Mouse (Mus musculus): ENCODE measurements around the gene Heatr9.
A peak's percentile ranks its signal among the peaks of the same experiment; 100 is the strongest.

Gene Heatr9

DNA sequence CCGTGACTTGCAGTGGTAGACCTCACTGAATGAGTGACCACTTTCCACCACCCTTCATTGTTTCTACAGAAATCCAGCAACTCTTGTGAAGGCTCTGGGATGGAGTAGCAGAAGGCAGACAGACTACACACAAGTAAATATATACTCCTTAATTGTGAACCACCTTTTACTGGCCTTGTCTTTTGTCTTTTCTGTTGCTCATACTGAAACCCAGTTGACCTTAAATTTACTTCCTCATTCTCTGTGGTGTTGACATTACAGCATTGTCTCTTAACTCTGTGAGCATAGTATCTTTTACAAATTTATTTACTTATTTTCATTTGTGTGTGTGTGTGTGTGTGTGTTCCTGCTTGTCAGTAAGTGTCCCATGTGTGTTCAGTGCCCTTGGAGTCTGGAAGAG, 11.2 kb upstream of the Heatr9 start:
- DNase-seq (ENCODE audit: low read depth, low spot score): no peak

DNA sequence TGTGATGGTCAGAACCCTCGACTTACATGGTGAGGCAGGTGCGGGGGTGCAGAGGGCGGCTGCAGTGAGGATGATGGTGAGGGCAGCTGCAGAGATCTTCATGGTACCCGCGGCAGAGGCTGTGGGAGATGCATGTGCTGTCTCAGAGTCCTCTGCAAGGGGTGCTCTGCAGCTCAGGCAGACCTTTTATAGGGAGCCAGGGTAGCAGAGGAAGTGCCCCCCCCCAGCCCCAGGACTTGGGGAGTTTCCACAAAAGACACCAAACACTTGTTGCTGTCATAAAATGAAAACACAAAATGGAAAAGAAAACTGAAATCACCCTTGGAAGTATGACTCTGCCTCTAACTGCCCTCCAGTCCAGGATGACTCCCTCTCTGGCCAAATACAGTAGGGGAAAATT, 8.4 kb upstream of the Heatr9 start, which contains the start of gene Ccl5:
Ccl5 (minus strand) TSS at position 159 of the 400 bp plus-strand sequence.
- DNase-seq (ENCODE audit: low read depth, low spot score): no peak

DNA sequence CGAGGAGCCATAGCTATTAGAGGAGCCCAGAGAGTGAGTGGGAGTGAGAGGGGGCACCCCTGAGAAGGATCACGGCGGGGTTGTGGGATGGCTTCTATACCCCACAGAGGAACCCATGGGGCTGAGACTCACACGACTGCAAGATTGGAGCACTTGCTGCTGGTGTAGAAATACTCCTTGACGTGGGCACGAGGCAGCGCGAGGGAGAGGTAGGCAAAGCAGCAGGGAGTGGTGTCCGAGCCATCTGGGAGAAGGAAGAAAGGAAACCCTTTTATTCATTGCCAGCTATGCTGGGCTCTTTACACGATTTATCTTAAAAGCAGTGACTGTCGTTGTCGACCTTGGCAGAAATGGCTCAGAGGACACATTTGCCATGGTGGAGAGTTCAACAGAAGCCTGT, 7.0 kb upstream of the Heatr9 start:
- peak; percentile 45 for DNase-seq (ENCODE audit: low read depth, low spot score)

DNA sequence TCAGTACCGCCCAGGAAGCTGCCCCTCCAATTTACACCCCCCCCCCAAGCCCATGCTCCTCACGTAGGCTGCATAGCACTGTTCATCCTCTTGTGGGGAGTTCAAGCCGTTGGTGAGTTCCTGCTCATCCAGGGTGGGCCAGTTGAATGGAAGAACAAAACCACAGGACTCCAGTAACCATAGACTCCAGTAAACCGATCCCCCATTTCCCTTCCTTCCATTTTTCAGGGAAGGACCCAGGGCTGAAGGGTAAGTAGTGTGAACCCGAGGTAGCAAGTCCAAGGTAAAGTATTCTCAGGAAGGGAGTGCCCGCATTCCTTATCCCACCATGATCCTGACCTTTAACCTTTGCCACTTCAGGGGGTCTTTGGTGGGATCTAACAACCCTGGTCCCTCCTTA, 3.6 kb downstream of the Heatr9 start:
- DNase-seq (ENCODE audit: low read depth, low spot score): no peak

DNA sequence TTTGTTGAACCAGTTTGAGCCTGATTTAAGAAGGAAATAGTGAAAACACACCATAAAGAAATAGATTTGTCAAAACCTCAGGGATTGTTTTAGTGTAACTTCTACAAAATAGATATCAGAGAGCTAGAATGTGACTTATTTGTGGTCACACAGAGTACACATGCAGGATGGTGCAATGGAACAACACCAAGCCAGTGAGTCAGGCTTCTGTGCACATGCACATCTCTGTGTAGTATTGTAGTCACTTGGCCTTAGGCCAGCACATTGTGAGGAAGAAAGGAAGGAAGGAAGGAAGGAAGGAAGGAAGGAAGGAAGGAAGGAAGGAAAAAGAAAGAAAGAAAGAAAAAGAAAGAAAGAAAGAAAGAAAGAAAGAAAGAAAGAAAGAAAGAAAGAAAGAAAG, 4.8 kb downstream of the Heatr9 start:
- DNase-seq (ENCODE audit: low read depth, low spot score): no peak

DNA sequence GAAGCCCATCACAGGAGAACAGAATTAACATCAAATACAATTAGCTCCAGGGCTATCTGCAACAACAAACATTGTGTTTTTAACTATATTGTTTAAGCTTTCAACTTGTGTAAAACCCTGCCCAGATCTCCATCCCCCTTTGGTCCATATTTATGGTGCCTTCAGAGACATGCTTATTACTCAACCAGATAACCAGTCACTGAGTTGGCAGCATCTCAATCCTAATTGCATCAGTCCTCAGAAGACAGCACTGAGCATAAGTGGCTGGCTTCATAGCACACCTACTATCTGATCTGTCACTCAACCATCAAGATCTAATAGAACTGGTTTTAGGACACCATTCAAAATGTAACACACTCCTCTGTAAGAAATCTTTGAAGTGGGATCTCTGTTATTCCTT, 12.5 kb downstream of the Heatr9 start:
- DNase-seq (ENCODE audit: low read depth, low spot score): no peak

DNA sequence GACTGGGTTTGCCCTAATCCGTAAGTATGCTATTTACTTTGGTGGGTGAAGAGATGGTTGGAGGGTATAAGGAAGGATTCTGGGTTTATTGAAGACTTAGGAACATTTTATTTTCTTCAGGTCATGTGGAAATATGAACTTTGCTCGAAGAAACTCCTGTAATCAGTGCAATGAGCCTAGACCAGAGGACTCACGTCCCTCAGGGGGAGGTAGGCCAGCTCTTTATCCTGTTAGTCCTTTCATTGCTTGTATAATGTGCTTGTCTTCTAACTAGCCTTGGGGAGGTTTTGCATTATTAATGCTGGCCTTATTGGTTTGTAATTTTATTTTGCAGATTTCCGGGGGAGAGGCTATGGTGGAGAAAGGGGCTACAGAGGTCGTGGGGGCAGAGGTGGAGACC, 17.7 kb downstream of the Heatr9 start:
- no peak for DNase-seq (ENCODE audit: low read depth, low spot score)

DNA sequence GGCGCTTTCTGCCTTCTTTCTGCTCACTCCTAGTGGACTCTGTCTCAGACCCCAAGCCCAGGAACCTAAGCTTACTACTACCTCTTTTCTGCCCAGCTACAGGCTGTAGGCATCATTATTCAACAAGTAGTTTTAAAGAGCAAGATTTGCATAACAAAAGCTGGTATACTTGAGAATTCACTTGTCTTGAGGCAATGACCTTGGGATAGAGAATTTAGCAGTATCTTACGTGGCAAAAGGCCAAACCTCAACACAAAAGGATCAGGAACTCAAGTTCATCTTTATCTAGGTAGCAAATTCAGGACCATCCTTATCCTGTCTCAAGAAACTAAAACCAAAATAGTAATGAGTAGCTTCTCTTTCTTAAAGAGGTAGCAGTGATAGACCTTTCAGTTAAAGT, 26.4 kb downstream of the Heatr9 start:
- no peak for DNase-seq (ENCODE audit: low read depth, low spot score)

DNA sequence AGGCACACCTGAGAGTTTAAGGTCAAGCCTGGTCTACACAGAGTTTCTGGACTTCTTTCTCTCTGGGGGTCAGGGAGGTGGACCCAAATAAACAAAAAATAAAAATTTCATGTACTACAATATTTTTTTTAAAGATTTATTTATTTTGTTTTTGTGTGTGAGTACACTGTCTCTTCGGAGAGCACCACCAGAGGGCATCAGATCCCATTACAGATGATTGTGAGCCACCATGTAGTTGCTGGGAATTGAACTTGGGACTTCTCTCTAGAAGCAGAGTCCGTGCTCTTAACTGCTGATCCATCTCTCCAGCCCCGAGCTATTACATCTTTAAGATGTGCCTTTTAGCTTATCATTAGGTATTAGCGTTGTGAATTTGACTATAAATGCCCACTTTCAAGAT, 30.5 kb downstream of the Heatr9 start:
- DNase-seq (ENCODE audit: low read depth, low spot score): no peak

DNA sequence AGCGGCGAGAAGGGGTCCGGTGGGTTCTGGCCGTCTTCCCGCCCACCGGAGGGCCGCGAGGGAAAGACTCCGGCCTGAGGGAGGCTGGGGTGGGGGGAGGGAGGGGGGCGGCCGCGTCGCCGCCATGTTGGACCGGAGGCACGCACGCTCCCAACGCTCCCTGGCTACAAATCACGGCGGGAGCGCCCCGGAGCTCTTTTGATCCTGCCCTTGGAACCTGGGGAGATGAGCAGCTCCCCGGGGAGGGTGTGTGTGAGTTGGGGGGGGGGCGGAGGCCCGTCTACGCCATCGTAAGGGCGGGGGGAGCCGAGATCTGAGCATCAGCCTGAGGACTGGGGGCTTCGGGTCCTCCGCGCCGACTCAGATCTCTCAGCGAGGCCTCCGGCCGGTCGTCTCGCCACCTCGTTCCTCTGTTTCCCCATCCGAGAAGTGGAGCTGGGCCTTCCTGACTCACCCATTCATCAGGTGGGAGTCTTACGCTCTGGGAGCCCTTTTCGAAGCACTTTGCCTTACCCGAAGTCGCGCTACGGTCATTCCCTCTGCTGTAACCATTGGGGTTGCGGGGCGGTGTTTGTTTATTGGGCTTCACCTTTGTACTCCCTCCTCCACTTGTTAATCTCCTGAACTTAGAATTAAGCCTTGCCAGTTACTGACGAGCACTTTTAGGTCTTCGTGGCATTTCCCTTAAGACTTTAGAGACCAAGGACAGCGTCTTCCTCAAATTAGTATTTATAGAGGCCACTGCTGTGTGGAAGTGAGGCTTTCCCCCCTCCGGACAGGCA, 48.5 kb downstream of the Heatr9 start:
- DNase-seq (ENCODE audit: low read depth, low spot score): peak; percentile 26

DNA sequence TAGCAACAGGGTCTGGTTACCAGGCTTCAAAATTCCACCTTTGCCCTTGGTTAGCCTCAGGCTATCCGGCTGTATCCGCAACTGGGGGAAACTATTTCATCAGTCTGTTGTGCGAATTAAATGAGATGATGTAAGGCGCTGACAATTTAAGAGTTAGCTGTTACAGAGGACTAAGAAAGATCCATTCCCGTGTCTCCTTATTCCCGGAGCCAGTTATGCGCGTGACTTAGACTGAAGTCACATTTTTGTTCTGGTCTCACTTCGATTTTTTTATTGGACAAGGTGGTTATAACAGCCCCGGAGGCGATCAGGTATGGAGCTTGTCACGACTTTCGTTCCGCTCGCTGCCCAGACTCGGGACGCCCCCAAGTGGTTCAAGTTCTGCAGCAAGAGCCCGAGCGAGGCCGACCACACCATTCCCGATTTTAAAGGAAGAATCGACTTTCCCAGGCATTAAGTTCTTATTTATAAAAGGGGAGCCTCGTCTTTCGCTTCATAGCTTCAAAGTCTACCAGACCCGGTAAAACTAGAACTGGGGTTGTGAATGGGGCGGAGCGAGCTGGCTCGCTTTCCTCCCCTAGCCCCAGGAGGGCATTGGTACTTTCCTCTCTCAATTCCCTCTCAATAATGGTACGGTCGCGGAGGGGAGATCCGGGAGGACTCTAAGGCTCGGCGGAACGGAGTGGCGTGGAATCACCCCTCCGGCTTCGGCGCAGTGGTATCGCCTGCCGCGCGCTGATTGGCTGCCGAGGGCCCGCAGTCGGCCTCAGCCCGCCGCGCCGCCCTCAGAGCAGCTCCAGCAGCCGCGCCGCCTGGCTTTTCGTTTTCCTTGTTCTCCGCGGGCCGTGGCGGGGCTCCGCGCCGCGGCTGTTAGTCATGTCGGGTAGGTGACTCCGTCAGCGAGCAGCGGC, 49.4 kb downstream of the Heatr9 start, which contains the start of gene Taf15:
Taf15 (plus strand) TSS at position 763 of the 911 bp plus-strand sequence.
- peak; percentile 100 for DNase-seq (ENCODE audit: low read depth, low spot score)

DNA sequence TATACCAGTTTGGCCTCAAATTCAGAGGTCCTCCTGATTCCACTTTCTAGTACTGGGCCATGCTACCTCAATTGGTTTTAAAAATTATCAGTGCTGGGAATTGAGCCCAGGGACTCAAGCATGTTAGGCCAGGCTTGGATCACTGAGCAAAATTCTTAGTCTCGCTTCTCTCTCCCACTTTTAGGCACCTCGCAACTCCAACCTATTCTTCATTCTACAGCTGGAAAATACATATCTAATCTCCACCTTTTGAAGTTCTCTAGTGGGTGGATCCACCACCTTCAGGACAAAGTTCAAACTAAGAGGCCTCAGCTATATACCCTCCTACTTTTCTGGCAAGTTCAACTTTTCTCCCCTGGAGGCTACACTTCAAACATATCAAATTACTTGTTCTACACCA, 50.2 kb downstream of the Heatr9 start:
- no peak for DNase-seq (ENCODE audit: low read depth, low spot score)

DNA sequence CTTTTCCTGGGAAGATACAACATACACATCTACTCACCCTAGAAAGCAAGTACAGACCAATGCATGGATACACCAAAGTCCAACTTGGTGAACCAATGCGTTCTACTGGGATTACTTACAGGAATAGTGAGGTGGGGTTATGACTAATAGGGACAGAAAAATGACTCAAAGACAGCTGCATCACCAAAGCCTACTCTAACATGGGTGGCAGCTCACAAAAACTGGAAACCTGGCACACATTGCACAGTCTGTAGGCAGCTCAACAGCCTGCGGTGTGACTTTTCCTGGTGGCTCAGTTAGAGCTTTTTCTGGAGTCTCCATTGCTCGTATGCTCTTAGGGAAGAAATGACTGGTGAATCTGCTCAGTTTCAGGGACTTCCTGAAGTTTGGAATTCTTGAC, 53.2 kb downstream of the Heatr9 start:
- DNase-seq (ENCODE audit: low read depth, low spot score): peak; percentile 80

DNA sequence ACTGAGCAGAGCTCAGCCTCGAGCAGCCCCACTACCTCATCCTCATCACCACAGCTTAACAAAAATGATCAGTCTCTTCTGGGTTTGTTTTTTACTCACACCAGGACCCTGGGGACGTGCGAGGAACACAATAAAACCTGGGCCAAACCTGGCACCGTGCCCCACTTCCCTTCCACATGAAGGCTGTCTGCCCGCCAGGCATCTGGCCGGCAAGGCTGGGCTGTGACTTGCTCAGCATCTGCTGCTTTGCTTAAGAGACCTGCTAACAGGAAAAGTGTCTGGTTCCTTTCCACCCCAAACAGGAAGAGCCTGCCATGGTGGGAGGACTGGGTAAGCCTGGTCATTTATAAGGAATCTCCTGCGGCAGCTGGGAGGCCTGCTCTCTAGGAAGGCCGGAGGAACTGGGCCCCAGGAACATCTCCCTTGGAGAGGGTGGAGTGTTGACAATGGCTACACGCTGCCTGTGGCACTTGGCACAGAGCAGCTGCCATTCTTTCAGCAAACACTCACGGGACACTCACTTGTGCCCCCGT, 54.8 kb downstream of the Heatr9 start:
- peak; percentile 68 for DNase-seq (ENCODE audit: low read depth, low spot score)

DNA sequence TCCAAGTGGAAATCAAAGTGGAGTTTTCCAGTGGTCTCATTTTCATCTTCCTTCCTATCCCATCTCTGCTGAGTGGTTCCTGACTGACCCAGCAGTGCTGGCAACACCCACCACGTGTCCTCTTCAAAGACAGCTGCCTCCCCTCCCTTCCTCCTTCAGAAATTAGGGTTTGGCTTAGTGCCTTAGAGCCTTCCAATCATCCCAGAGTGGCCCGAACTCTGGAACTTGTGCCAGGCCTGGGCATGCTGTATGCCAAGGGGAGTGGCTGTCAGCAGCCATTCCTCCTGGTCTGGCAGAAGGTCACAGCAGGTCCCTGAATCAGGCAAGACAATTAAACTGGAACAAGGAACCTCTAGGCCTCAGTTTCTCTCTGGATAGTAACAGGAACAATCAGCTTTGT, 56.0 kb downstream of the Heatr9 start:
- DNase-seq (ENCODE audit: low read depth, low spot score): peak; percentile 94

DNA sequence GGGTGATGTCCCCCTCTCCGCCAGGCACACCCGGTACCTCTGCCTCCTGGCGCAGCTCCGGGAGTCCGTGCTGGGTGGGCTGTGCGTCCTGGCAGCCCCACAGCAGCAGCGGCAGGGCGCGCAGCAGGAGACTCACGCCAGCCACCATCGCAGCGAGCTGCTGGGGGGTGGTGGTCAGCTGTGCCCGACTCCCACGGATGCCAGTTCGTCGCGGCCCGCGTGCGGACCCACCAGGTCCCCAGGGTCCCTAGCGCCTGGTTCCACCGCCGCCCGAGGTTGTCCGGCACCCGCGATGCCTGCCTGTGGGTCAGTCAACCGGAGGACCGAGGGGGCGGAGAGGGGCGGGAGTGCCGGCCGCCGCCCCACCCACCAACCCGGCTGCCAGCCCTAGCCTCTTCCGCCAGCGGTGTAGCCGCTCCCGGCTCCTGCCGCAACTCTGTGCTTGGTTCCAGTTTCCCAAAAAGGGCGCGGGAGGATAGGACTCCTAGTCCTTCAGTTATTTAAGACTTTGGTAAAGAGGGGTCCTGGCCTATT, 59.2 kb downstream of the Heatr9 start, which contains the start of gene Mmp28:
Mmp28 (minus strand) TSS at position 361 of the 534 bp plus-strand sequence.
- DNase-seq (ENCODE audit: low read depth, low spot score): peak; percentile 13
